Mouse (Mus musculus): ENCODE results near the gene Sh2d3c.

- TF ChIP-seq EP300 (IDR thresholded peaks at IDR 0.05; ENCODE audit: low read length) (no peak), NRF1 (IDR thresholded peaks at IDR 0.05; ENCODE audit: low read depth, low read length) (no peak), CTCF (conservative IDR thresholded peaks at IDR 0.05 in 1 of 2, IDR thresholded peaks at IDR 0.05 in 1 of 2; ENCODE audit: low read depth in 2 of 2, low read length in 2 of 2) (no peak), POLR2A (IDR thresholded peaks at IDR 0.05; ENCODE audit: low read depth, low read length) (no peak), HCFC1 (IDR thresholded peaks at IDR 0.05; ENCODE audit: low read depth, low read length) (no peak), MAFK (IDR thresholded peaks at IDR 0.05; ENCODE audit: insufficient replicate concordance, low read length) (no peak)
Measured at GRCm38 (mm10) chr2:32681754-32682153, 39.1 kb upstream of the Sh2d3c start.
